Mouse (Mus musculus) neural tube, embryonic 15.5 days (tissue): Measurements from ENCODE around the gene Mbip. TPM values are rescaled to one million over a fixed set of nuclear protein-coding genes. Genes with fewer than 3 reads are reported as not detected.

Source experiments
- ATAC-seq: fragments of 200-750 bp; cut with Nextera tagmentation; 2 replicates; pipeline ENCODE4 v1.8.0; 2017; ENCODE audit warnings: mild to moderate bottlenecking, moderate TSS enrichment, moderate library complexity; ENCODE audit not compliant: low FRiP score
- H3K27ac ChIP-seq: fragments of 300-500 bp; sonication (generic); replicated peaks from 2 replicates; pipeline ENCODE4 v1.5.1; 2015; ENCODE audit warnings: mild to moderate bottlenecking, inconsistent platforms
- H3K27me3 ChIP-seq: fragments of 300-500 bp; sonication (generic); replicated peaks from 2 replicates; pipeline ENCODE4 v1.6.1; 2015; ENCODE audit warnings: inconsistent platforms
- H3K36me3 ChIP-seq: fragments of 300-500 bp; sonication (generic); 2 replicates; pipeline ENCODE4 v1.6.1; 2015; ENCODE audit warnings: inconsistent platforms
- H3K4me1 ChIP-seq: fragments of 300-500 bp; sonication (generic); 2 replicates; pipeline ENCODE4 v1.6.1; 2015; ENCODE audit warnings: inconsistent platforms
- H3K4me2 ChIP-seq: fragments of 300-500 bp; sonication (generic); 2 replicates; pipeline ENCODE4 v1.6.1; 2015; ENCODE audit warnings: inconsistent platforms, mild to moderate bottlenecking, moderate library complexity
- H3K4me3 ChIP-seq: fragments of 300-500 bp; sonication (generic); replicated peaks from 2 replicates; pipeline ENCODE4 v1.5.1; 2015; ENCODE audit warnings: mild to moderate bottlenecking, inconsistent platforms
- H3K9ac ChIP-seq: fragments of 300-500 bp; sonication (generic); replicated peaks from 2 replicates; pipeline ENCODE4 v1.6.1; 2015; ENCODE audit warnings: mild to moderate bottlenecking, inconsistent platforms
- H3K9me3 ChIP-seq: fragments of 300-500 bp; sonication (generic); replicated peaks from 2 replicates; pipeline ENCODE4 v1.6.1; 2016; ENCODE audit warnings: inconsistent platforms
- WGBS: fragments of 180-500 bp; shearing (Covaris S2); methylation state at CpG from one replicate; pipeline ENCODE4 v1.1.7; 2015; ENCODE audit warnings: mixed read lengths; 5-methylcytosine and 5-hydroxymethylcytosine counted together
- polyA plus RNA-seq: library from polyadenylated mRNA; unstranded; fragments of >200 nt; fragmentation: Nextera tagmentation; extraction: Ambion mirVana; gene quantifications from 2 replicates; pipeline ENCODE4 v1.2.1, GENCODE M21; 2015

Gene Mbip
- polyA plus RNA-seq, 1 experiment from 2014 or later, result 43.1 TPM

GRCm38 (mm10) chr12:56284210-56284609 lies 61.5 kb downstream of the Mbip start:
- Histone ChIP-seq H3K27ac (no peak overlapping the region), H3K4me2 (no peak overlapping the region), H3K9ac (no peak overlapping the region), H3K4me3 (no peak overlapping the region), H3K9me3 (no peaks in the 10 kb centered on the region), H3K4me1 (no peaks in the 10 kb centered on the region), H3K36me3 (no peaks in the 10 kb centered on the region), H3K27me3 (no peaks in the 10 kb centered on the region)
- no peak for ATAC-seq
- 79% methylated on average over 2 of the region's 2 CpGs for WGBS

GRCm38 (mm10) chr12:56281649-56282048 lies 64.0 kb downstream of the Mbip start:
- H3K4me1 ChIP-seq, result no peaks in the 10 kb centered on the region
- H3K4me3 ChIP-seq, result no peak overlapping the region
- H3K4me2 ChIP-seq, result no peak overlapping the region
- H3K27ac ChIP-seq, result no peak overlapping the region
- no peaks in the 10 kb centered on the region for H3K36me3 ChIP-seq
- ATAC-seq, result no peak
- no peaks in the 10 kb centered on the region for H3K9me3 ChIP-seq
- no peak overlapping the region for H3K9ac ChIP-seq
- H3K27me3 ChIP-seq, result no peaks in the 10 kb centered on the region
- 90% methylated on average over 3 of the region's 3 CpGs for WGBS

Other genes with a start within 250 kb of the Mbip start
- gene Nkx2-1, start 191.0 kb upstream of the Mbip start, polyA plus RNA-seq, result not detected in 2 replicates